Mouse (Mus musculus): ENCODE measurements around the gene Olfr1028. TPM values are rescaled to one million over a fixed set of nuclear protein-coding genes. Genes with fewer than 3 reads are reported as not detected.

The Olfr1028 gene
- not detected for total RNA-seq (2021)
- long read RNA-seq, experiment 1 = 0 reads
- long read RNA-seq, experiment 2 = 0 reads

DNA sequence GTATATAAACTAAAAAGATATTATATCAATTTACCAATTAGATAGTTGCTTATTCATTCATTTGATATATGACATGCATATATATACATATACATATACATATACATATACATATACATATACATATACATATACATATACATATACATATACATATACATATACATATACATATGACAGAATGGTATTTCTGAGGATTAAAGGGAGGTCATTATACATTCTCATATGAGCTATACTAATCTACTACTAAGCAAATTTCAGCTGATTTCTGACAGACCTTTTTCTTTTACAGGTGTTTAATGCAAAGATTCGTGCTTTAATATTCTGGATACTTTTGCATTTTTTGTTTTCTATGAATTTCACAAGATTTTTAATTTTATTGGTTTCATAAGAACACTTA is at the start of gene Olfr1028:
Gene Olfr1028, plus strand, starts transcription at position 301 of the 400 bp plus-strand sequence.
- intact Hi-C loops (cut with DNase I) = no loop called here
- TF ChIP-seq CTCF (IDR thresholded peaks at IDR 0.05) = no peak
- Histone ChIP-seq H3K27ac (no peak within 1 kb of the TSS), H3K4me3 (no peak within 1 kb of the TSS)
- DNase-seq = no peak

DNA sequence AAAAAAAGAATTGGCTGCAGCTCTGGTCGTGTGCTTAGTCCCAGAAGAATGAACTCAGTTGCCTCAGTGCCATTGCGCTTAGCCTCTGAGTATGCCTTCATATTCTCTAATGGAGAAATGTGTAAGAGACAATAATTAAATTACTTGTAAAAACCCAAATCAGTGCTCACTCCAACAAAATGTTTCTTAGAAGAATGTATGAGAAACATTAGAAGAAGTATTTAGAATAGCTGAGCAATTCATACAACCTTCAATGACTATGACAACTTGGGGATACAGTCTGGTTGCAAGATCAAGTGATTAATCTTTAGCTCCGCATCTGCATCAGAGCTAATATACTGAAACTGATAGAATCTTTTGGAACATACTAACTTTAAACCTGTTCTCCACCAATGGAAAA is 45.3 kb upstream of the Olfr1028 start, which contains the start of gene Olfr1024:
Gene Olfr1024, minus strand, starts transcription at position 101 of the 400 bp plus-strand sequence.
- no peak for DNase-seq
- no peak within 1 kb of the TSS for H3K27ac ChIP-seq
- intact Hi-C loops (cut with DNase I) = no loop called here
- no peak for TF ChIP-seq CTCF (IDR thresholded peaks at IDR 0.05)
- no peak within 1 kb of the TSS for H3K4me3 ChIP-seq

DNA sequence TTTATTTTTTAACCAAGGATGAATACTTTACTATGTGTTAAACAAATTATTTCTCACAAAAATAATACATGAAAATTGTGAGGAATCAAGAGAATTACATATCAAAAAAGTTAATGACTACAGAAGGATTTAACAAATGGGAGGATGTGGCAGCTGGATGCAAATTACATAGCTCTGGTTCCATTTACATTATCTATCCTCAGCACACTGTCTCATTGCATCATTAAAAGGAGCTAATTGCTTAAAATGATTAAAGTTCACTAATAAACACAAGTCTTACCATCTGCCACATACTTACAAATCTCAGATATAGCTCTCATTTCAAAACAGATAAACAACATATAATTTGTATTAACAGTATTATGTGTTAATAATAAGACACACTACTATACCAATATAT is 37.0 kb upstream of the Olfr1028 start:
- intact Hi-C loops (cut with DNase I) = no loop called here
- Histone ChIP-seq H3K27ac (no peak overlapping the region), H3K4me3 (no peak overlapping the region)
- DNase-seq = no peak
- no peak for TF ChIP-seq CTCF (IDR thresholded peaks at IDR 0.05)

DNA sequence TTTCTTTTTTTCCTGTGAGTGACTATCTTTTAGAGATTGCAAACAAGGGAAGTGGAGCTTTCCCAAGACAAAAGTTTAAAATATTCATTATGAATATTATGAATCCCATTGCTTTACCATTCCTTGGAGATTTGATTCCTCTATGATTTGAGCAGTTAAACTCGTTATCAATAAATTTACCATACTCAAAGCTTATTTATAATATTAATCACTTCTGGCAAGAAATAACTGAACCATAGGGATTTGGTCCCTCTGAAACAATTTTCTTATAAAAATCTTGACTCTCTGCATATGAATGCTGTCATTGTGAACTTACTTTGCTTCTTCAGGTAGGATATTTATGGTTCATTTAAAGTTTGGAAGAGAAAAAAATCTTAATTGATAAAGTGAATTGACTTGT is 35.3 kb upstream of the Olfr1028 start, which contains the start of gene Olfr1025-ps1:
Gene Olfr1025-ps1, plus strand, starts transcription at position 301 of the 400 bp plus-strand sequence.
- no peak for DNase-seq
- TF ChIP-seq CTCF (IDR thresholded peaks at IDR 0.05) = no peak
- Histone ChIP-seq H3K4me3 (no peak within 1 kb of the TSS), H3K27ac (no peak within 1 kb of the TSS)
- intact Hi-C loops (cut with DNase I) = no loop called here

GRCm38 (mm10) chr2:85921258-85921657 is 29.0 kb upstream of the Olfr1028 start, which contains the start of gene Olfr1026:
Olfr1026 (plus strand) TSS chr2:85921558.
- no peak within 1 kb of the TSS for H3K27ac ChIP-seq
- TF ChIP-seq CTCF (IDR thresholded peaks at IDR 0.05) = no peak
- intact Hi-C loops (cut with DNase I) = no loop called here
- H3K4me3 ChIP-seq = no peak within 1 kb of the TSS
- DNase-seq = no peak

- intact Hi-C loops (cut with DNase I) = no loop called here
- Histone ChIP-seq H3K4me3 (no peak within 1 kb of the TSS), H3K27ac (no peak within 1 kb of the TSS)
- no peak for DNase-seq
- no peak for TF ChIP-seq CTCF (IDR thresholded peaks at IDR 0.05)
Measured at GRCm38 (mm10) chr2:85973595-85973994, 23.4 kb downstream of the Olfr1028 start, which contains the start of gene Olfr1029. Olfr1029 (plus strand) TSS chr2:85973895.

- Histone ChIP-seq H3K4me3 (no peak within 1 kb of the TSS), H3K27ac (no peak within 1 kb of the TSS)
- TF ChIP-seq CTCF (IDR thresholded peaks at IDR 0.05) = no peak
- no peak for DNase-seq
- intact Hi-C loops (cut with DNase I) = no loop called here
Measured at GRCm38 (mm10) chr2:85978976-85979375, 28.7 kb downstream of the Olfr1028 start, which contains the start of gene Olfr1030. Olfr1030 (plus strand) TSS chr2:85979276.

DNA sequence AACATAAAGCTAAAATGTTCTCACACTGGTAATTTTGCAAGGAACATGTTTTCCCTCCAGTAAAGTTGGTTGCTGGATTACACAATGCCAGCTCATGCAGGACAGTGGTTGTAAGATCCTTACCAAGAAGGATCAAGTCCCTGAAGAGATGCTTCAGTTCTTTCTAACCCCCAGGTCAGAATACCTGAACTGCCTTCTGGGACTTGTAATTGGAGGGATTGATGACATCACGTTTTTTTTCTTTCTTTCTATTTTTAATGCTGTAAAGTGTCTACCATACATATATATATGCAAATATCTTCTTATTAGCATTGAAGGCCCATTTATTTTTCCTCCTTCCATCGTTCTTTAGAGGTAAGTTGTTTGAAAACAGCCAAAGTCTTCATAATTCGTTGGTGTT is 39.8 kb downstream of the Olfr1028 start, which contains the start of gene Olfr1031:
Gene Olfr1031, plus strand, starts transcription at position 301 of the 400 bp plus-strand sequence.
- no peak within 1 kb of the TSS for H3K4me3 ChIP-seq
- intact Hi-C loops (cut with DNase I) = no loop called here
- DNase-seq = no peak
- TF ChIP-seq CTCF (IDR thresholded peaks at IDR 0.05) = no peak
- H3K27ac ChIP-seq = no peak within 1 kb of the TSS

Other genes starting within 250 kb of the Olfr1028 start
- not detected for gene Olfr1009, start 235.0 kb upstream of the Olfr1028 start, total RNA-seq (2021)
- not detected for gene Olfr1012, start 187.7 kb upstream of the Olfr1028 start, total RNA-seq (2021)
- not detected for gene Olfr1013, start 183.3 kb upstream of the Olfr1028 start, total RNA-seq (2021)
- gene Olfr1014, start 177.7 kb upstream of the Olfr1028 start, total RNA-seq (2021) = not detected
- not detected for gene Olfr1015, start 168.4 kb upstream of the Olfr1028 start, total RNA-seq (2021)
- not detected for gene Olfr1016, start 147.9 kb upstream of the Olfr1028 start, total RNA-seq (2021)
- gene Olfr1018, start 132.0 kb upstream of the Olfr1028 start, total RNA-seq (2021) = not detected
- not detected for gene Olfr1019, start 105.0 kb upstream of the Olfr1028 start, total RNA-seq (2021)
- gene Olfr1020, start 103.4 kb upstream of the Olfr1028 start, total RNA-seq (2021) = not detected
- gene Olfr1022, start 81.8 kb upstream of the Olfr1028 start, total RNA-seq (2021) = not detected
- gene Olfr1023, start 64.8 kb upstream of the Olfr1028 start, total RNA-seq (2021) = not detected
- not detected for gene Olfr1024, start 45.4 kb upstream of the Olfr1028 start, total RNA-seq (2021)
- not detected for gene Olfr1025-ps1, start 35.2 kb upstream of the Olfr1028 start, total RNA-seq (2021)
- gene Olfr1026, start 28.9 kb upstream of the Olfr1028 start, total RNA-seq (2021) = not detected
- not detected for gene Olfr1029, start 23.5 kb downstream of the Olfr1028 start, total RNA-seq (2021)
- not detected for gene Olfr1030, start 28.8 kb downstream of the Olfr1028 start, total RNA-seq (2021)
- not detected for gene Olfr1031, start 39.9 kb downstream of the Olfr1028 start, total RNA-seq (2021)
- gene Olfr1032, start 55.1 kb downstream of the Olfr1028 start, total RNA-seq (2021) = not detected
- under 1 TPM in 1 of 2 experiments, not detected in 1; 0.14 TPM for gene Olfr1033, start 70.2 kb downstream of the Olfr1028 start, total RNA-seq (2021)
- not detected for gene Olfr1034, start 95.4 kb downstream of the Olfr1028 start, total RNA-seq (2021)
- gene Olfr1036, start 123.6 kb downstream of the Olfr1028 start, total RNA-seq (2021) = not detected
- gene Olfr1037, start 136.9 kb downstream of the Olfr1028 start, total RNA-seq (2021) = not detected
- gene Olfr1039, start 185.5 kb downstream of the Olfr1028 start, total RNA-seq (2021) = not detected
- not detected for gene Olfr1040, start 196.3 kb downstream of the Olfr1028 start, total RNA-seq (2021)
- not detected for gene Olfr1042, start 211.4 kb downstream of the Olfr1028 start, total RNA-seq (2021)
- not detected for gene Olfr1043, start 217.1 kb downstream of the Olfr1028 start, total RNA-seq (2021)
- gene Olfr1044, start 227.4 kb downstream of the Olfr1028 start, total RNA-seq (2021) = not detected
- not detected for gene Olfr52, start 235.2 kb downstream of the Olfr1028 start, total RNA-seq (2021)